Comparison of ENCODE assay signal across 9 mouse cellular contexts in the genomic region with DNA sequence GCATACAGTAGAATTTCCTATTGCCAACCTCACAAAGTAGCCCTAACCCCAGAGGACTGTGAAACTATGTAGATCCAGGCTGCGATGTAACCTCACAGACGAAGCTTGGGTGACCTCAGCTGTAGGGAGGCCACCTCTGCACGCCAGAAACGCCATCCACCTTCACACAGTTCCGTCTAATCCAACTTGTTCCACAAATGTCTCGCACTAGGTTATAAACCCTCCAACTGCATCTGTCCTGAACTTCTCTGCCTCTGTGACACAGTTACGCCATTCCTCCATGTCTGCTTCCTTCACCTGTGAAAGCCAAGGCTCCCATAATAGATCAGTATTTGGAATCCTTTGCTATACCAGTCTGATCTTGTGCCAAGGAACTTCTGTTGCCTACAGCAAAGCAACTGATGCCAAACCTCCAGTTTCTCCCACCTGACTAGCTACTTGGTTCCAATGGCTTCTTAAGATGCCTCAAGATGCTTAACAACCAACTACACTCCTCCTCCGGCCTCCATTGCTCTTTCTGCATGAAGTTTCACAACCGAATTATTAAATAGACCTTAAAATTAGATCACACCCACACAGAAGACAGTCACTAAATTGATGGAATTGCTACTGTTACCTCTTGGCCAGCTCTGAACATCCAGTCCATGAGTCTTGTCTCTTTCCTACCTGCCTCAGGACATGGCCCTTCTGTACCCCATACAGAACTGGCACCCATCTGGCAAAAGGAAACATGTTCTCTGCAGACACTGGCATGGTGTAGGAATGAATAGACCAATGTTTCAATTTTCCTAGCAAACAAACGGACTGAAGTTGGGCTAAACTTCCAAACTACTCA. TPM values are rescaled to one million over a fixed set of nuclear protein-coding genes. Genes with fewer than 3 reads are reported as not detected.
DNase-seq lines count a peak whose midpoint lies in the region; ATAC-seq and TF ChIP-seq lines count a peak whose summit lies in the region.
"Had no signal": no experiment of that assay in that cellular context is flagged by ENCODE, and none has a peak within 500 bp of the region (broad histone marks: within the 10 kb centered on the region; RNA-seq: fewer than 3 reads in every experiment).

No protein-coding gene starts in this region.

- H3K36me3 ChIP-seq in heart, embryonic 12.5 days = no peaks in the 10 kb centered on the region
- peaks cover 0 to 37% of the 10 kb centered on the region in 2 experiments for H3K36me3 ChIP-seq in CH12.LX (replicated peaks in 1 of 2; ENCODE audit: control insufficient read depth in 1 of 2, insufficient read depth in 1 of 2, low read length in 1 of 2)
- H3K36me3 ChIP-seq in liver, embryonic 13.5 days = no peaks in the 10 kb centered on the region

- intact Hi-C loops in heart, postnatal 10 days (cut with DNase I) = no loop called here

- TF ChIP-seq RAD21 in CH12.LX (IDR thresholded peaks at IDR 0.05; ENCODE audit: low read depth, low read length) = no peak

- H3K79me2 ChIP-seq in CH12.LX (replicated peaks; ENCODE audit: control insufficient read depth, extremely low read depth, insufficient read depth, poor library complexity, severe bottlenecking) = no peaks in the 10 kb centered on the region

- DNase-seq in heart, postnatal 10 days = no peak
- DNase-seq in CH12.LX (ENCODE audit: extremely low read depth) = no peak
- peak; percentile 97 for DNase-seq in fat pad, adult 2 months (ENCODE audit: extremely low read depth, low read depth, low spot score)
- DNase-seq in liver, embryonic 13.5 days = no peak
- DNase-seq in layer of hippocampus, adult 18-20 months (ENCODE audit: low spot score in 2 of 2) = no peak
- DNase-seq in T-cell, adult 2 months (ENCODE audit: low spot score) = no peak
- no peak for DNase-seq in urinary bladder, adult 18-20 months (ENCODE audit: low spot score in 2 of 2)
- DNase-seq: gastrocnemius, postnatal 25 days had no signal

- H3K4me1 ChIP-seq in heart, embryonic 12.5 days (replicated peaks) = peaks cover 7% of the 10 kb centered on the region; the same call in 1 of the 2 replicates
- H3K4me1 ChIP-seq in CH12.LX (ENCODE audit: control insufficient read depth in 1 of 2, insufficient read depth in 2 of 2) = peaks cover 4 to 25% of the 10 kb centered on the region in 2 experiments; a peak in 3 of 4 replicates
- peaks cover 18% of the 10 kb centered on the region for H3K4me1 ChIP-seq in liver, embryonic 13.5 days (replicated peaks)

- no peak for TF ChIP-seq CTCF in CH12.LX (conservative IDR thresholded peaks at IDR 0.05 in 1 of 2, IDR thresholded peaks at IDR 0.05 in 1 of 2; ENCODE audit: low read depth in 2 of 2, low read length in 2 of 2)

- TF ChIP-seq POLR2A in CH12.LX (IDR thresholded peaks at IDR 0.05; ENCODE audit: low read depth, low read length) = no peak

- no peak overlapping the region for H3K27ac ChIP-seq in heart, embryonic 12.5 days (ENCODE audit: poor library complexity, severe bottlenecking)
- no peak overlapping the region for H3K27ac ChIP-seq in CH12.LX (ENCODE audit: insufficient read depth, low read depth)
- H3K27ac ChIP-seq in liver, embryonic 13.5 days = no peak overlapping the region

- peak overlapping the region; percentile 80; the same call in 1 of the 2 replicates for H3K9ac ChIP-seq in heart, embryonic 12.5 days
- peak overlapping the region; percentile 81 for H3K9ac ChIP-seq in CH12.LX (ENCODE audit: insufficient read depth, low read depth)
- peak overlapping the region; percentile 77 for H3K9ac ChIP-seq in liver, embryonic 13.5 days

- WGBS in heart, embryonic 12.5 days = 85% methylated on average over 10 of the region's 10 CpGs
- 71% methylated on average over 10 of the region's 10 CpGs for WGBS in liver, embryonic 13.5 days (ENCODE audit: insufficient replicate concordance)

- dilution Hi-C loops in CH12.LX (cut with MboI; ENCODE audit: extremely low pct_ligation_motif_present, extremely low pct_unique_long_range_greater_than_20kb, low sequenced_read_pairs) = no loop called here

- TF ChIP-seq EP300 in CH12.LX (IDR thresholded peaks at IDR 0.05; ENCODE audit: low read length) = no peak

- peak overlapping the region; percentile 62 for H3K4me3 ChIP-seq in heart, embryonic 12.5 days
- peak overlapping the region; percentile 65 to 85 (median 72) for H3K4me3 ChIP-seq in CH12.LX (replicated peaks in 1 of 3; ENCODE audit: low read depth in 2 of 3, low read length in 2 of 3, poor library complexity in 1 of 3)
- peak overlapping the region; percentile 66 for H3K4me3 ChIP-seq in liver, embryonic 13.5 days (replicated peaks)

- peak overlapping the region; percentile 73 for H3K4me2 ChIP-seq in heart, embryonic 12.5 days
- H3K4me2 ChIP-seq in CH12.LX (ENCODE audit: insufficient read depth, low read depth, poor library complexity, severe bottlenecking) = peak overlapping the region; percentile 90
- H3K4me2 ChIP-seq in liver, embryonic 13.5 days = peak overlapping the region; percentile 82

- in situ Hi-C loops in CH12.LX (cut with MboI; ENCODE audit: low pct_ligation_motif_present, low pct_unique_long_range_greater_than_20kb, low sequenced_read_pairs) = no loop called here

- ATAC-seq in heart, embryonic 12.5 days (ENCODE audit: insufficient number of reproducible peaks, low FRiP score) = no peak
- ATAC-seq in liver, embryonic 13.5 days (ENCODE audit: low read depth) = no peak

- no peaks in the 10 kb centered on the region for H3K9me3 ChIP-seq in heart, embryonic 12.5 days (replicated peaks)
- no peaks in the 10 kb centered on the region for H3K9me3 ChIP-seq in CH12.LX (replicated peaks; ENCODE audit: low read length)
- no peaks in the 10 kb centered on the region for H3K9me3 ChIP-seq in liver, embryonic 13.5 days (replicated peaks)

- no peaks in the 10 kb centered on the region for H3K27me3 ChIP-seq in heart, embryonic 12.5 days (replicated peaks)
- H3K27me3 ChIP-seq in CH12.LX (replicated peaks) = peaks cover 3% of the 10 kb centered on the region
- no peaks in the 10 kb centered on the region for H3K27me3 ChIP-seq in liver, embryonic 13.5 days

TF ChIP-seq in CH12.LX, 34 proteins besides CTCF, POLR2A, EP300 and RAD21:
- no peak for TF ChIP-seq GABPA (IDR thresholded peaks at IDR 0.05; ENCODE audit: insufficient replicate concordance, low read depth, low read length)
- no peak for TF ChIP-seq MAFK (IDR thresholded peaks at IDR 0.05; ENCODE audit: insufficient replicate concordance, low read length)
- TF ChIP-seq CHD1 (IDR thresholded peaks at IDR 0.05; ENCODE audit: low read depth, low read length) = no peak
- TF ChIP-seq SMC3 (IDR thresholded peaks at IDR 0.05; ENCODE audit: low read depth, low read length) = no peak
- no peak for TF ChIP-seq JUN (IDR thresholded peaks at IDR 0.05; ENCODE audit: insufficient read depth, low read depth, low read length)
- TF ChIP-seq E2F4 (IDR thresholded peaks at IDR 0.05; ENCODE audit: insufficient replicate concordance, low read depth, low read length) = no peak
- TF ChIP-seq KAT2A (IDR thresholded peaks at IDR 0.05; ENCODE audit: insufficient replicate concordance, low read length) = no peak
- no peak for TF ChIP-seq CHD2 (IDR thresholded peaks at IDR 0.05; ENCODE audit: low read length)
- no peak for TF ChIP-seq HCFC1 (IDR thresholded peaks at IDR 0.05; ENCODE audit: low read depth, low read length)
- TF ChIP-seq MAZ (IDR thresholded peaks at IDR 0.05; ENCODE audit: low read depth, low read length) = no peak

RNA-seq across cellular contexts. Expression of gene Pctp, which starts 1.1 kb away (rescaled TPM):
- polyA plus RNA-seq in heart, embryonic 12.5 days (2016; fragmentation: Nextera tagmentation; extraction: Ambion mirVana) = 18.1 and 19.9 TPM in 2 replicates
- 1 to 10 TPM; 4.5 to 5.6 TPM for total RNA-seq in heart, postnatal 10 days (2021)
- total RNA-seq in CH12.LX (2012; rRNA removed) (23.0 and 24.6 TPM in 2 replicates), CH12.LX (2014; rRNA removed) (26.0 and 28.0 TPM in 2 replicates)
- 31.5 and 31.8 TPM in 2 replicates for polyA plus RNA-seq in CH12.LX (2012; ENCODE audit: insufficient read length, low read depth)
- polyA plus RNA-seq in liver, embryonic 13.5 days (2015; fragmentation: Nextera tagmentation; extraction: Ambion mirVana) = 10.9 and 12.4 TPM in 2 replicates
- 1 to 10 TPM; 1.5 to 1.8 TPM for total RNA-seq in layer of hippocampus, adult 18-20 months (2021)

RNA-seq across cellular contexts. Expression of gene Tmem100, which starts 28.5 kb away (rescaled TPM):
- 15.9 and 17.1 TPM in 2 replicates for polyA plus RNA-seq in heart, embryonic 12.5 days (2016; fragmentation: Nextera tagmentation; extraction: Ambion mirVana)
- 10 to 100 TPM; 20.4 to 39.3 TPM for total RNA-seq in heart, postnatal 10 days (2021)
- total RNA-seq in CH12.LX (2012; rRNA removed) (0.17 and 0.30 TPM in 2 replicates), CH12.LX (2014; rRNA removed) (1.0 and 1.2 TPM in 2 replicates)
- 3.5 and 3.6 TPM in 2 replicates for polyA plus RNA-seq in CH12.LX (2012; ENCODE audit: insufficient read length, low read depth)
- polyA plus RNA-seq in liver, embryonic 13.5 days (2015; fragmentation: Nextera tagmentation; extraction: Ambion mirVana) = 0.33 and 0.61 TPM in 2 replicates
- 10 to 100 TPM; 14.3 to 14.4 TPM for total RNA-seq in layer of hippocampus, adult 18-20 months (2021)

Comparison
In these comparisons a context has a peak if more than half of its experiments do, and no peak if none do; other contexts are left out.
1. RNA of gene Tmem100, which starts 28.5 kb away (total RNA-seq): 20.4 to 39.3 TPM in heart, postnatal 10 days and 14.3 to 14.4 TPM in layer of hippocampus, adult 18-20 months; 0.17 to 1.2 TPM in CH12.LX; every median in the first group is over 4 times any median in the second.
2. Peak in every context shown above with its lines, with median percentiles within 50 percentile points of each other: H3K4me2 ChIP-seq, H3K4me3 ChIP-seq and H3K9ac ChIP-seq.